Mouse (Mus musculus) layer of hippocampus, adult 2 months (tissue): ENCODE measurements around the gene Dram2. TPM values are rescaled to one million over a fixed set of nuclear protein-coding genes. Genes with fewer than 3 reads are reported as not detected.
"Not testable (repeated sequence)": the region's sequence is repeated elsewhere in the genome, so short reads cannot be mapped to it uniquely, and the experiment has no call there.

Experiments
- DNase-seq, 2 experiments: peaks; one replicate each; pipeline ENCODE4 v3.0.0; 2022; ENCODE audit warnings: low spot score in 2 of 2
- H3K27ac ChIP-seq: fragments of 200-600 bp; 2 replicates; pipeline ENCODE4 v1.8.1; 2022
- H3K4me3 ChIP-seq: fragments of 200-600 bp; 2 replicates; pipeline ENCODE4 v1.8.1; 2022; ENCODE audit warnings: mild to moderate bottlenecking
- CTCF ChIP-seq: fragments of 200-600 bp; conservative IDR thresholded peaks from 2 replicates; pipeline ENCODE4 v1.8.1; 2022; ENCODE audit warnings: antibody characterized with exemption, mild to moderate bottlenecking, moderate library complexity
- total RNA-seq, 2 experiments: library from RNA; stranded (reverse); gene quantifications; 2 replicates each; pipeline ENCODE4 v1.2.3; 2021

The Dram2 gene
- total RNA-seq, 2 experiments from 2014 or later: 34.7 to 37.2 TPM

DNA sequence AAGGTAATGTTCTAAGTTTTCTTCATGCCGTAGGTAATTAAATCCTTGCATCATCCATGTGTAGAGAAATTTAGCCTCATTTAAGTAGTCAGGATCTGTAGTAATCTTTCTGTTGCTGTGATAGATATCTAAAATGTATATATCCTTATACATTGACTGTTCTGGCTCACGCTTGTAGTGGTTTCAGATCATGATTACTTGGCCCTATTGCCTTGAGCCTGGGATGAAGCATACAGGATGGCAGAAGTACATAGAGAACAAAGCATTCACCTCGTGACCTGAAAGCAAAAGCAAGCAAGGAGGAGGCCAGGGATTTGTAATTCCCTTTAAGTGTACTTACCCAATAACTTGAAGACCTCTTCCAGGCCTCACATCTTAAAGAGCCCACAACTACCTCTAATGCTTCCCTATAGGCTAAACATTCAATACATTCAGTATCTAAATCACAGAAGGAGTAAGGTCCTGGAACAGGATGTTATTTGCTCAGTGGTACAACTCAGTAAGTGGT, 8.2 kb downstream of the Dram2 start:
- H3K4me3 ChIP-seq: no peak overlapping the region
- H3K27ac ChIP-seq: no peak overlapping the region
- TF ChIP-seq CTCF: no peak
- DNase-seq: no peak

DNA sequence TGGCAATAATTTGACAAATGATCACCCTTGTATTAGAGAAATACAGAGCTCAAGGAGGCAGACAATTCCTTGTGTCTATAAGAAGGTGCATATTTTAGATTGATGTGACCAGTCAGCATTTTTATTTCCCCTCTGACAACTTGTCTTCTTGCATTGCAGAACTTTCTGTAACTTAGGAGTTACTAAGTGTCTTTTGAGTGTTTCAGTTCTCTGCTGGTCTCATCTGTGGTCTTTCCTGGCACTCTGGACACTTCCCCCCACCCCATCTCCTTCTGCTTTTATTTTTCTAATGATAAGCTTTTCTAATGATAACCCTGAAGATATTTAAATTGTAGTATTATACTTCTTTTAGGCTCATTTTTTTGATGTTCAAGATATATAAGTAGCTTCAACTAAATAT, 10.7 kb downstream of the Dram2 start:
- DNase-seq: no peak
- Histone ChIP-seq H3K4me3 (no peak overlapping the region), H3K27ac (no peak overlapping the region)
- TF ChIP-seq CTCF: no peak

DNA sequence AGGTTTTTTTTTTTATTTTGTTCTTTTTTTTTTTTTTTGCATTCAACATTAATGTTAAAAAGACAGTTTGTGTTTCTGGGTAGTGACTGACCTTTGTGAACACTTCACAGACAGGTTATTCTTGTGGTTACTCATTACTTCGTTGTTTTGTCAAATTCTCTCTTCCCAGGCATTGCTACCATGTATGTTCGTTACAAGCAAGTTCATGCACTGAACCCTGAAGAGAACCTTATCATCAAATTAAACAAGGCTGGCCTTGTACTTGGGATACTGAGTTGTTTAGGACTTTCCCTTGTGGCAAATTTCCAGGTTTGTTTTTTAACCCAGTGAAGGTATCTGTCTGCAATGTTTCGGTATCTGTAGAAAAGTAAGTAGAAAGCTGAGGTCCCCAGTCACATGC, 18.3 kb downstream of the Dram2 start:
- H3K27ac ChIP-seq: no peak overlapping the region
- no peak for TF ChIP-seq CTCF
- H3K4me3 ChIP-seq: no peak overlapping the region
- DNase-seq: no peak

- H3K27ac ChIP-seq: no peak overlapping the region
- DNase-seq: no peak
- H3K4me3 ChIP-seq: no peak overlapping the region
- no peak for TF ChIP-seq CTCF
Measured at GRCm38 (mm10) chr3:106573191-106573590, 25.6 kb downstream of the Dram2 start.

- no peak for TF ChIP-seq CTCF
- Histone ChIP-seq H3K4me3 (no peak overlapping the region), H3K27ac (no peak overlapping the region)
- DNase-seq: no peak
Measured at GRCm38 (mm10) chr3:106579296-106579695, 31.7 kb downstream of the Dram2 start.

DNA sequence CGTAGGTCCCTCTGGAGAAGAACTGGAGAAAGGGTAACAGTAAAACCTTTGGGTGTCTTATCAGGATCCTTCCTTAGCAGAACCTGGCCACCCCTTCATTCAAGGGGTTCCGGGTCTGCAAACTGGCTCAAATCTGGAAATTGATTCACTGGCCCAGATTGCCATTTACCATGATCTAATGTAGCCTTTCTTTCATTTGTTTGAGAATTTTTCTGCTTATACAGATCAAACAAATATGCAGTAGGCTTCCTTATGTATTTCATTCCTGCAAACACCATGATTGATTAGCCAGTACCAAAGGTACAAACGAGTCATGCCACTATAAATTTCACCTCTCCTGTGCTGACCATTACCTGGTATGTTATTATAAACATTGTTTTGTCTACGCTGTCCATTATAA, 46.0 kb downstream of the Dram2 start:
- not testable (repeated sequence) for H3K27ac ChIP-seq, DNase-seq, H3K4me3 ChIP-seq

GRCm38 (mm10) chr3:106618103-106618502, 70.5 kb downstream of the Dram2 start:
- H3K4me3 ChIP-seq: no peak overlapping the region
- DNase-seq: no peak
- H3K27ac ChIP-seq: no peak overlapping the region
- TF ChIP-seq CTCF: no peak

Other genes with a start within 250 kb of the Dram2 start
- not detected for gene Chil6, start 141.6 kb upstream of the Dram2 start, total RNA-seq
- under 1 TPM; 0.22 to 0.61 TPM for gene Dennd2d, start 65.4 kb upstream of the Dram2 start, total RNA-seq
- 10 to 100 TPM; 42.3 to 50.4 TPM for gene Cept1, start within 50 bp of the Dram2 start, total RNA-seq
- gene Lrif1, start 137.2 kb downstream of the Dram2 start, total RNA-seq: 10 to 100 TPM; 19.7 to 23.3 TPM
- 1 to 10 TPM; 8.3 to 8.6 TPM for gene Cd53, start 242.4 kb downstream of the Dram2 start, total RNA-seq